Mouse (Mus musculus) cerebellum, adult 2 months (tissue): ENCODE measurements around the gene BC049352.

Source experiments
- CTCF ChIP-seq: fragments of 200-500 bp; IDR thresholded peaks from 2 replicates; pipeline ENCODE4 v1.5.1; 2011; ENCODE audit warnings: low read depth, mild to moderate bottlenecking, control low read depth, low read length, moderate library complexity, borderline replicate concordance; ENCODE audit not compliant: insufficient read depth
- POLR2A ChIP-seq: fragments of 200-500 bp; IDR thresholded peaks from 2 replicates; pipeline ENCODE4 v1.6.1; 2011; ENCODE audit warnings: low read length, control low read depth, borderline replicate concordance; ENCODE audit not compliant: insufficient read depth

- no peak for TF ChIP-seq CTCF
- no peak for TF ChIP-seq POLR2A
Measured at GRCm38 (mm10) chr9:45254021-45254420, 72.2 kb downstream of the BC049352 start.
